Mouse (Mus musculus): Measurements from ENCODE around the gene Atad5. TPM values are rescaled to one million over a fixed set of nuclear protein-coding genes. Genes with fewer than 3 reads are reported as not detected.

Atad5 gene
- polyA plus RNA-seq, 1 experiment from 2014 or later, result 9.1 TPM

DNA sequence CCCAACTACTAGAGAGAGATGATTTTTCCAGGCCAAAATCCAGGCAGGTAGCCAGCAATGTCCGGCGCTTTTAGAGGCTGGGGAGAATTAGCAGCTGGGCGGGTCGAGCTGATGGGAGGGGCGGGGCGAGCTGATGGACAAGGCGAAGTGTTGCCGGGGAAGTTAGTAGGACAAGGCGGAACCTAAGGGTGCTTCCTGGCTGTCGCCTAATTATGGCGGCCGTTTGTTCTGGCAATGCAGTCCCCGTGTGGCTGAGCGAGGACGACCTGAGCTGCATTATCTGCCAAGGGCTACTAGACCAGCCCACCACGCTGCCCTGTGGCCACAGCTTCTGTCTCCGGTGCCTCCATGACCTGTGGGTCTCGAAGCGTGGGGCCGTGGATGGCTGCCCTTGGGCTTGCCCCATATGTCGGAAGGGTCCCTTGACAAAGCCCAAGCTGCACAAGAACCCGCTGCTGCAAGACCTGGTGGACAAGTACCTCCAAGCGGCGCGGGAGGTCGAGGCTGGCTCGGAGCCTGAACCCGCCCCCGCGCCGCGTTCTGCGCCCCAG is 94.6 kb downstream of the Atad5 start, which contains the start of gene Rnf135:
Rnf135 (plus strand) TSS at position 147 of the 551 bp plus-strand sequence.
- no peaks in the 10 kb centered on the region for H3K9me3 ChIP-seq (replicated peaks)
- H3K4me1 ChIP-seq (replicated peaks), result peaks cover 24% of the 10 kb centered on the region
- peak within 1 kb of the TSS; percentile 76 for H3K4me3 ChIP-seq (replicated peaks)
- H3K4me2 ChIP-seq, result peak within 1 kb of the TSS; percentile 90
- WGBS (ENCODE audit: insufficient replicate concordance), result under 1% methylated on average over 33 of the region's 33 CpGs
- H3K27me3 ChIP-seq, result no peaks in the 10 kb centered on the region
- peak within 1 kb of the TSS; percentile 80 for H3K27ac ChIP-seq (replicated peaks)
- peak; percentile 86 for ATAC-seq (ENCODE audit: insufficient read depth)
- H3K36me3 ChIP-seq (replicated peaks), result no peaks in the 10 kb centered on the region
- H3K9ac ChIP-seq, result peak within 1 kb of the TSS; percentile 73

DNA sequence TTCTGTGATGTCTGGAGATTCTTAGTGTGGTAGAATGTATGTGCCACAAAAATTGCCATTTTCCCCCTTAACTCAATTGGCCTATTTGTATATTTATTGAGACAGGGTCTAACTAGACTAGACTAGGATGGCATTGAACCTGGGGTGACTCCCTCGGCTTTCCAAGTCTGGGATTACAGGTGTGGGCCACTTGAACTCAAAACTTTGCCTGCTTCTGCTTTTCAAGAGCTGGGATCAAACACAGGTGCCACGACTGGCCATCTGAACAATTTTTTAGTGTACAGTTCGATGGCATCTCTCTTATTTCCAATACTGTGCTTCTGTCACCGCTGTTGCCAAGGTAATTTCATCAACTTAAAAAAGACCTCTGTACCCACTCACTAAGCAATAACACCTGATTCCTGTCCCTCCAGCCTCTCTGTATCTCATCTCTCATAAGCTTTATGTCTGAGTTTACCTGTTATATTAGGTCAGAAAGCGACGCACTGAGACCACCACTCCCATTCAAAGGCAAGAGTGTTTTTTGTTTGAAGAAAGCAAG is 95.4 kb downstream of the Atad5 start:
- Histone ChIP-seq H3K36me3 (replicated peaks) (no peaks in the 10 kb centered on the region), H3K4me3 (replicated peaks) (peak overlapping the region; percentile 76), H3K4me1 (replicated peaks) (peaks cover 24% of the 10 kb centered on the region), H3K27me3 (no peaks in the 10 kb centered on the region), H3K9me3 (replicated peaks) (no peaks in the 10 kb centered on the region), H3K4me2 (peak overlapping the region; percentile 90), H3K27ac (replicated peaks) (no peak overlapping the region), H3K9ac (0 out of 2 replicates have a peak overlapping the region, but pooled peaks have one; percentile 2)
- 70% methylated on average over 6 of the region's 6 CpGs for WGBS (ENCODE audit: insufficient replicate concordance)
- ATAC-seq (ENCODE audit: insufficient read depth), result no peak

Other genes with a start within 250 kb of the Atad5 start
- 20.2 and 20.9 TPM in 2 replicates for gene Utp6, start 127.0 kb upstream of the Atad5 start, polyA plus RNA-seq (2015; fragmentation: Nextera tagmentation; extraction: Ambion mirVana)
- gene Suz12, start 96.3 kb upstream of the Atad5 start, polyA plus RNA-seq (2015; fragmentation: Nextera tagmentation; extraction: Ambion mirVana), result 13.5 and 14.4 TPM in 2 replicates
- 106 and 115 TPM in 2 replicates for gene Crlf3, start 8.4 kb upstream of the Atad5 start, polyA plus RNA-seq (2015; fragmentation: Nextera tagmentation; extraction: Ambion mirVana)
- gene Tefm, start 52.8 kb downstream of the Atad5 start, polyA plus RNA-seq (2015; fragmentation: Nextera tagmentation; extraction: Ambion mirVana), result 11.9 and 12.2 TPM in 2 replicates
- gene Adap2, start 64.7 kb downstream of the Atad5 start, polyA plus RNA-seq (2015; fragmentation: Nextera tagmentation; extraction: Ambion mirVana), result 6.5 and 8.2 TPM in 2 replicates
- 5.3 and 6.1 TPM in 2 replicates for gene Rnf135, start 94.5 kb downstream of the Atad5 start, polyA plus RNA-seq (2015; fragmentation: Nextera tagmentation; extraction: Ambion mirVana)
- gene Rhot1, start 119.6 kb downstream of the Atad5 start, polyA plus RNA-seq (2015; fragmentation: Nextera tagmentation; extraction: Ambion mirVana), result 21.5 and 22.0 TPM in 2 replicates
- 0.16 and 0.22 TPM in 2 replicates for gene Rhbdl3, start 211.5 kb downstream of the Atad5 start, polyA plus RNA-seq (2015; fragmentation: Nextera tagmentation; extraction: Ambion mirVana)